Mouse (Mus musculus) T-cell, adult 2 months (primary cell): ENCODE measurements at regions not wholly inside any gene's neighbourhood (a gene's known extent, or its start where the extent isn't known, plus 50 kb on each side); places are given as distances from the start of the nearest gene placed in this dataset.

ENCODE experiments used
- DNase-seq: peaks from one replicate; pipeline ENCODE4 v3.0.0; 2022; ENCODE audit warnings: low spot score

- no peak for DNase-seq
Observed at GRCm38 (mm10) chr7:75063816-75064215, 245.2 kb downstream of the Sv2b start.

GRCm38 (mm10) chr7:75050231-75050630 lies 258.8 kb downstream of the Sv2b start:
- DNase-seq, result no peak

GRCm38 (mm10) chr7:75049751-75050150 lies 259.3 kb downstream of the Sv2b start:
- DNase-seq, result no peak

GRCm38 (mm10) chr7:75048822-75049221 lies 260.2 kb downstream of the Sv2b start:
- no peak for DNase-seq

DNA sequence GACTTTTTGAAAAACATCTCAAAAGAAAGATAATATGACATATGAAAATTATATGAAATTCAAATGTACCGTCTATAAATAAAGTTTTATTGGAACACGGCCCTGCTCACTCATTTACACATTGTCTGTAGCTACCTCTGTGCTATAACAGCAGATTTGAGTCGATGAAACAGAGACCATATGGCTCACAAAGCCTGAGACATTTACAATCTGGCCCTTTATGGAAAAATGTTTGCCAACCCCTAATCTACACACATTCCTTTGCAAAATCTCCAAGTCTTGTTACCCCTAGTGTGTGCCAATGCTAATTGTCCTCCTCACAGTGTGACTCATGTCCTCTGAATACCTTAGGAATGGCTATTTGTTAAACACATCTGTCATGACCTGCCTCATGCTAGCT lies 261.2 kb downstream of the Sv2b start:
- no peak for DNase-seq

- no peak for DNase-seq
Observed at GRCm38 (mm10) chr7:75040871-75041270, 268.2 kb downstream of the Sv2b start.

DNA sequence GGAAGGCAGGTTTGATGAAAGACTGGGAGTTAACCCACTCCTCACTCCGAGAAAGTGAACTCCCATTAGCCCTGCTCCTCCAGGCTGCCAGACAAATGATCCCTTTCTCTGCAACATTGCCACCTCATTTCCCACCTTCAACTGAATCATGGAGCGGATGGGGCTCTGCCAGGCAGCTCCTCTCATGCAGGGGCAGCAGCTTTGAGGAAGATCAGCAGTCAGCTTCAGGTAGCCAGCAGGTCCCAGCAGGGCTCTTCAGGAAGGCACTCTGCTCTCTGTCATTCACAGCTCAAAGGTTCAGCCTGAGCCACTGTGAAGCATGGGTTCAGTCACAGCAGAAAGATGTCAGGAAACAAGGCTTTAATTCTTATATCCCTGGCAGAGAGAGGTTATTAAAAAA lies 282.9 kb downstream of the Sv2b start:
- no peak for DNase-seq

DNA sequence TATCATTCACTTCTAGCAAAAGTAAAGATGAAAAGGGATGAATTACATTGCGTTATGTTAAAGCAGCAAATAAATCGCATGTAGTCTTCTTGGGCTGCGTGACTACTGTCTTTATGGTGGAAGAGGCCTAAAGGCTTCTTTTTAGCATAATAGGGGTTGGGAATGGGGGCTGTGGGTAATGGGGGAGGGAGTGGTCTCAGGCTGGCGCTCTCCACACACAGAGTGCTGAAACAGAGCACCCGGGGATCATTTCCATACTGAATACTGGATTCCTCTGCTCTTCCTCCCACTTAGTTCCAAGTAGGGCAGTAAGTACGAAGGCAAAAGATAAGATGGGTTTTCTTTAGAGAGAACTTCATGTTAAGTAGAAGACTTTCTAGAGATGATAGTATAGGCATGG lies 287.1 kb downstream of the Sv2b start:
- DNase-seq, result no peak

GRCm38 (mm10) chr7:75018640-75019039 lies 290.4 kb downstream of the Sv2b start:
- no peak for DNase-seq

GRCm38 (mm10) chr7:75008481-75008880 lies 300.6 kb downstream of the Sv2b start:
- DNase-seq, result no peak

GRCm38 (mm10) chr7:74990198-74990597 lies 318.9 kb downstream of the Sv2b start:
- no peak for DNase-seq

DNA sequence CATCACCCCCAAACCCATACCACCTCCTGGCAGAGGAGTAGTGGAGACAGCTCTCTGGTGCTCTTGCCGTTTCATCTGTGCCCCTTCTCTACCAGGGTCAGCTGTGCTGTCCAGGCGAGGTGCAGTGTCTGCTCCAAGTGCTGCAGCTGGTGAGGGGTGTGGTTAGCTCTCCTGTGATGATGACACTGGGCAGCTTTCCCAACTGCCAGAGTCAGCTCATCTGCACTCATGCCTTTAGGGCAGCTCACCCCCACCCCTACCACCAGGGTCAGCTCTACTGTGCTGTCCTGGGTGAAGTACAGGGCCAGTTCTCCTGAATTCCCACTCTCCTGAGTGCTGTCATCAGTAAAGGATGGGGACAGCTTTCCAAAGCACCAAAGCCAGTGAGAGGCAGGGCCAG lies 329.6 kb downstream of the Sv2b start:
- DNase-seq, result no peak

DNA sequence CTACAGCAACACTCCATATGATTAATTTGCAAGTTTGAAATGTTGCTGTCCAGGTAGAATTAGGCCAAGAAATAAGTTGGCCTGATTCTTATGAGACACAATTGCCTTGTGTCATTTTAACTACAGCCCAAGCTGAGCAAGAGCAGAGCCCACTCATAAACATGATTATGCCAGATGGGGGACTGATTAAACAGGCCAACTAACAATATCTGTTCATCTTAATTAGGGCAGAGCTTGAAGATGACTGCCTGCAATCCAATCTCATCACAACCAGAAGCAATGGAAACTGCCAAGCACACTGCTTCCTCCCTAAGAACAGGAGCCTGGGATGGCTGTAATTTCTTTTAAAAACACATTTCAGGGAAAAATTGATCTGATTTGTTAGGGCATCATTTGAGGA lies 333.1 kb downstream of the Sv2b start:
- DNase-seq, result no peak

DNA sequence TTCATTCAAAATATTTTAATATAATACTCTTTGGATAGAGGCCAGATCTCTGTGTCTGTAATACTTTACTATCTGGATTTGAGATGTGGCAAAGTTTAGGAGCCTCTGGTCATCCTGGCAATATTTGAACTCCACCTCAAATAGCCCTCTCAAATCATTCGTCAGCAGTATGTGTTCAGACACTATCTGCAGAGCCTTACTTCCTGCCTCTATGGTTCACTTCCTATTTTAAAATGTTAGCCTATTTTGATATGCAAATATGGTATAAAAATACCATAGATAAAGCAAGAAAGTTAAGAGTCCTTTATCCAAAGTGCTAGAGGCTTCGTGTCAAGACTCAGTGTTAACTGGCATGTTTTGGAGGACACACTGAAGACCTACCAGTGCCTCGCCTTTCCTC lies 334.6 kb downstream of the Sv2b start:
- DNase-seq, result no peak

GRCm38 (mm10) chr7:74944421-74945098 lies 364.5 kb downstream of the Sv2b start:
- DNase-seq, result no peak

DNA sequence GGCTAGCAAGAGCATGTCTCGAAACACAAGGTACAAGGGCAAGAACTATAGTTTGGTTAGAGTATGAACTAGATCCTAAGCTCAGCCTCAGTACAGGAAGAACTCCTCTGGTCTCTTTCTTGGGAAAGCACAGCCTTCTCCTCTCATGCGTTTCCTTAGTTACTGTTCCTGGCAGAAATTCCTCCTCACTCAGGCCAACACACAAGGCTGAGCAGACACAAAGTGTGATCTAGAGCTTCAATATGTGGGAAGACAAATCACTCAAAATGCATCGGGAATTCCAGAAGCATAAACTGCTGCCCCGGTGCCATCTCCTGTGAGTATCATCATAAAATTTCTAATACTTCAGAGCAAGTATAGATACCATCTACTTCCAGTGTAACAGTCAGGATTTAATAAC lies 366.1 kb downstream of the Sv2b start:
- no peak for DNase-seq

GRCm38 (mm10) chr7:74942146-74942545 lies 366.9 kb downstream of the Sv2b start:
- DNase-seq, result no peak

DNA sequence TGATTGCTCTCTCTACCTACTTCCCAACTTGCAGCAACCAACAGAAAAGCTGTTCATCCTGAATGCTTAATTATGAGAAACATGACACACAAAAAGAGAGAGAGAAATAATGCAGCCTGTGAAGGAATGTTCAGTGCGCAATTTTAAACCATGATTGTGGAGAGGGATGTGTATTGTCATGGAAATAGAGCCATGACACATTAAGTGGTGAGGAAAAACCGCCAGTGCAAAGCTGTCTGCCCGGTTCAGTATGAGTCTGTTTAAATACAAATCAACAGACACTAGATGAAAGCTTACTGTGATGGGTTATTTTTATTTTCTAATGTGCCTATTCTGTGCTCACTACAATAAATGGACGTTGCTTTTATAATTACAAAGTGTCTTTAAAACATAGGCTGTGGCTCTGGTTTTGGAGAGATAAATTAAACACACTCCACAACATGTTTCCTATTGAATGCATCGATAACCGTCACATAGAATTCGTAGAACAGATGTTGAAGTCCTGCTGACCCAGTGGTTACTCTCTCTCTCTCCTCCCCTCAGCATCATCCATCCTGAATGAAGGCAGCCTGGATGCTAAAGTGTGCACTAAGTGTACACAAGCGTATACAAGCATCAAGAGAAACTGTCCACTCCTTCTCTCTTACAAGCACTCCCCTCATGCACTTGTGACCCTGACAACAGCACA lies 374.7 kb upstream of the Slco3a1 start:
- DNase-seq, result no peak

DNA sequence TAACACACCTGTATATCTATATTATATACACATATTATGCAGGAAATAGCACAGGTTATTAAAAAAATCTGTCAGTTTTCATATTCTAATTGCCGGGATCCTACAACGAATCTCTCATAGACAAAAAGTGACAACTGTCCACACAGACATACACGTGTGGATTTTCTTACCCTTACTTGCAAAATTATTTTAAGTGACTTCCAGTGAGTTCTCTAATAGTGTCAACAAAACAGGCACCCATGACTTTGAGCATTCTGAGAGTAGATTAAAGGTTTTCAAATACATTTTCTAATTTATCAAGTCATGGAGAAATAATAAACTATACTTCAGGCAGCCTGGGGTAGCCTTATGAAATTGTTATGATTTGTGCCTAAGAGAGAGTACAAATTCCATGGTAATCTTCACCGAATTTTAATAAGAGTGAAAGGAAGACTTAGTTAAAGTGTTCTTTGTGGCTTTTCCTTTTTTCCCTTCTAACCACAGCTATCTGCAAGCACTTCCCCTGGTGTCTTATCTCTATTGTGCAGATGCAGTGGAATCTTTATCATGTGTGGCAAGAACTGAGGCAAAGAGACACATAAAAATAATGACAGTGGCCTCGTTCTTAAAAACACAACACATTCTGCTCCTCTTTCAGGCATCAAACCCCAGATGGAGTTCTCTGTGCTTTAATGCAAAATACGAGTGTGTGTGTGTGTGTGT lies 373.8 kb upstream of the Slco3a1 start:
- no peak for DNase-seq

GRCm38 (mm10) chr7:74926729-74927128 lies 372.1 kb upstream of the Slco3a1 start:
- DNase-seq, result no peak

DNA sequence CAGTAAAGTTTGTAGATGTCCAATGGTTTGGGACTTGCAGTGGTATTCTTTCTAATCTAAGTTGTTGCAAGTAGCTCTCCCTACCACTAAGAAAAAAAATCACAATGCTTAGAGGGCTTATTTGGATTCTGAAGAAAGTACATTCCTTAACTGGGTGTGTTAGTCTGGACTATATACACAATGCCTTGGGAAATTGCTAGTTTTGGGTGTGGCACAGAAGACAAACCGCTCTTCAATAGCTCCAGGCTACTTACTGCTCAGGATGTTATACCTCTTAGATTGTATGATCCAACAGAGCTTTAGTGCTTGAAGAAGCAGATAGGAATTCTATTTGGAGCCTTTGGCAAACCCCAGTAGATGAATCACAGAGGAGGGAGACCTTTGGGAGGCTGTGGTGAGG lies 369.6 kb upstream of the Slco3a1 start:
- no peak for DNase-seq

DNA sequence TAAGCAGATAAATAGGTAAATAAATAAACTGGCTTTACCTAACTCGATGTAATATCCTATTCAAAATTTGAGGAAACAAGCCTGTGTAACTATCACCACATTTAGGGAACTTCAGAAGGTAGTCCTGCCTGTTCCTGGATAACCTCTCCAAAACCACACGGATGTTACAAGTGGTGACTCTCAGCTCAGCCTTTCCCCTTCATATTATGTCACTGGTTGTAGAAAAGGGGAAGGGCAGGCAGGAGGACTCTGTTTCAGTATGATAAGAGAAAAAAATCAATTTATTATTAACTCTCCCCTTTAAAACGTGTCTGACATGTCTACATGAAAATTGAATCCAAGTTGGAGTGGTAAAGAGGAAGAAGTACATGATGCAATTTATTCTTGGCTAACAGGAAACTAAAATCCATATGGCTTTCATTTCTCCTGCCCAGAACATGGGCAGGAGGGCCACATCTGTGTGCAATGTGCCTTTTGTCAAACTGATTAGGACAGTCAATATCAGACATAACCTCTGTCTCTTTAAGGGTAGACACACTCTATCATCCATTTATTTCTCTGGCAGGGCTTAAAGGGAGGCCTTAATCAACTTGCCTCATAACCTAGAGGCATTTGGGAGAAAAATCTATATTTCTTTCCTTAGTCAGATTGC lies 353.9 kb upstream of the Slco3a1 start:
- DNase-seq, result no peak

DNA sequence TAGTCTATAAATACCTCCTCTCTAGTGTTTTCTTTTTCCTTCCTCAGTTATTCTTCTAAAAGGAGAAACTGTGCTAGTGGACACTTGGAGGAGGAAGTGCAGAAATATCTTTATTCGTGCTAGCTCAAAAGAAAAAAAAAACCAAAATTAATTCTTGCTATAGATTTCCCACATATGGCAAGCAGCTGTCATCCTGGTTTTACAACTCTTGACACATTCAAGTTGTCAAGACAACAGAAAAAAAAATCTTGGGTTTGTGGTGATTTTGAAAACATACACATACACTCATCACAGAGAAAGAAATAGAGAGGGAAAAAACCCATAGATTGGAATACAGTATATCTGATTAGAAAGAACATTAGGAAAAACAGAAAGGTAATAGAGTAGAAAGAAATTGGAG lies 352.8 kb upstream of the Slco3a1 start:
- no peak for DNase-seq
